Mouse (Mus musculus) monocyte, adult 5-6 weeks (primary cell): Measurements from ENCODE around the gene Gm973. TPM values are rescaled to one million over a fixed set of nuclear protein-coding genes. Genes with fewer than 3 reads are reported as not detected.

Experiments
- ATAC-seq: fragments of 153-309, 156-312 bp; replicated peaks from 2 replicates; pipeline ENCODE4 v1.8.0; 2017; ENCODE audit warnings: mild to moderate bottlenecking; ENCODE audit not compliant: low TSS enrichment, insufficient number of reproducible peaks, severe bottlenecking, poor library complexity, low FRiP score
- total RNA-seq: library from RNA; stranded (forward); fragments of 200-1000, 200-491, 200-594 nt; gene quantifications from 3 replicates; pipeline ENCODE4 v1.2.3, GENCODE M21; 2017

Gene Gm973
- total RNA-seq, 1 experiment from 2014 or later, result 2.4 TPM

DNA sequence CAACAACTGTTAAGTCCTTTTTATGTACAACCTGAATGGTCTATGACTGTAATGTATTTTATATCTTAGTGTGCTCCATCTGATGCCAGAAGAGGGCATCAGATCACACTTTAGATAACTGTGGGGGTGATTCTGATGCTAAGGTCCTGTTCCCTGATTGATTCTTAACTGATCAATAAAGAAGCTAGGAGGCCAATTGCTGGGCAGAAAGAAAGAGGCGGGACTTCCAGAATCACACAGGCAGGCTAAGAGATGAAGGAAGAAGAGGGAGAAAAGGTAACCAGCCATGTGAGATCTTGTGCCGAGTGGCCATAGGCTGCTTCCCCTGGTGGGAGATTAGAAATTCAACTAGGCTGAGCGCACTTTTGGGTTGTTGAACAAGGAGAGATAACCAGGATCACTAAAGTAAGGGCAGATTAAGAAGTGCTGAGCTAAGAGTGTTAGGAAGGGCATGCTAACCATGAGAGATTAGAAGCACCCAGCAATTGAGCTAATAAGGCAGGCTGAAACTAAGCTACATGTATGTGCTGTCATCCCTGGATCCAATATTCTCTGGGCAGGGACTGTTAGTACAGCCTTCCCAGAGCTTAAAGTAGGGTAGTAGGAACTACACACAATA is 135.2 kb downstream of the Gm973 start:
- ATAC-seq, result no peak

- no peak for ATAC-seq
Observed at GRCm38 (mm10) chr1:59653243-59653911, 137.3 kb downstream of the Gm973 start.

GRCm38 (mm10) chr1:59656244-59657171 is 140.4 kb downstream of the Gm973 start:
- ATAC-seq, result no peak

- no peak for ATAC-seq
Observed at GRCm38 (mm10) chr1:59663456-59664135, 147.5 kb downstream of the Gm973 start.

- ATAC-seq, result no peak
Observed at GRCm38 (mm10) chr1:59668871-59669270, 152.8 kb downstream of the Gm973 start.

- ATAC-seq, result peak; percentile 49; the same call in 1 of the 2 replicates
Observed at GRCm38 (mm10) chr1:59669962-59670630, 154.0 kb downstream of the Gm973 start.

GRCm38 (mm10) chr1:59670641-59671168 is 154.6 kb downstream of the Gm973 start, which contains the start of gene Sumo1:
Sumo1 (minus strand) TSS chr1:59670834.
- ATAC-seq, result peak; percentile 95

DNA sequence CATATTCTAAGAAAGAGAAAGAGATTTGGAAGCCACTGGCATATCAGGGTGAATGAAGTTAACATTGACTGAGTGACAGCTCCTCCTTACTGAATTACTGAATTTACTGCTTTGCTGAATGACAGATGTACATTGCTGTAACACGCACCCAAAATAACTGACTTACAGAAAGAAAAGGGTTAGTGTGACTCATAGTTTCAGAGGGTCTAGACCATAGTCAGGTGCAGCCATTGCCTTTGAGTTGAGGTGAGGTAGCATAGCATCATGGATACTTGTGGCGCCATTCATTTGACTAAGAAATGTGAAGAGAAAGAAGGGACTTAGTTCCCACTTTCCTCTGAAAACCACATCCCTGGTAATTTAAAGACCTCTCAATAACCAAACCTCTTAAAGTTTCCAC is 157.6 kb downstream of the Gm973 start:
- ATAC-seq, result no peak

DNA sequence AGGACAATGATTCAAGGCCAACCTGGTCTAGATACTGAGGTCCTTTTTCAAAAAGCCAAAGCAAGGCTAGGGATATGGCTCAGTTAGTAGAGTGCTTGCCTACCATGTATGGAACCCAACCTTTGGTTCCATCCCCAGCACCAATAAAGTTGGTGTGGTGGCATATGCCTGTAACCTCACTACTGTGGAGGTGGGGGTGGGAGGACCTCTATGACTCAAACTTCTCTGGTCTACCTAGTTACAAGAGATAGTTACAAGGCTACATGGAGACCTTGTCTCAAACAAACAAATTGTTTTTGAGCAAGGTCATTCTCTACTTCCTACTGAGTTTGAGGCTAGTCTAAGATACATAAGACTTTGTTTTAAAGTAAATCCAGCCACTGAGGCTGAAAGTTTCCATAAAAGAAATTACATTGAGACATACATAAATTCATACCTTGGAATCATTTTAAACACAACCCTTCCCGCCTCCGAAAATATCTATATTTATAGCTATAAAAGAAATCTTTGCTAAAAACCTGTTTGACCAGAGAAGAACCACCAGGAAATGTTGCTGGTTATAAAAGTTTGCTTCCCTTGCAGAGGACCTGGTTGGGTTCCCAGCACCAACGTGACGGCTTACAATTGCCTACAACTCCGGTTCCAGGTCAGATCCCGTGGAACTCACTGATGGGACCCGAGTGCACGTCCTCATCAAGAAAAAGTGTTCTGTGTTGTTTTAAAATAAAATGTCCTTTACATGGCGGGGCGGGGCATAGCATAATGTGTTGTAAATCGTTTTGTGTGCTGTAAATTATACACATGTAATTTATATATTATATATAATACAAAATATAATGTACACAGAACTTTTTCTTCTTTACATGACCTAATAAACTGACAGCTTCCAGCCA is 168.1 kb downstream of the Gm973 start:
- ATAC-seq, result no peak

DNA sequence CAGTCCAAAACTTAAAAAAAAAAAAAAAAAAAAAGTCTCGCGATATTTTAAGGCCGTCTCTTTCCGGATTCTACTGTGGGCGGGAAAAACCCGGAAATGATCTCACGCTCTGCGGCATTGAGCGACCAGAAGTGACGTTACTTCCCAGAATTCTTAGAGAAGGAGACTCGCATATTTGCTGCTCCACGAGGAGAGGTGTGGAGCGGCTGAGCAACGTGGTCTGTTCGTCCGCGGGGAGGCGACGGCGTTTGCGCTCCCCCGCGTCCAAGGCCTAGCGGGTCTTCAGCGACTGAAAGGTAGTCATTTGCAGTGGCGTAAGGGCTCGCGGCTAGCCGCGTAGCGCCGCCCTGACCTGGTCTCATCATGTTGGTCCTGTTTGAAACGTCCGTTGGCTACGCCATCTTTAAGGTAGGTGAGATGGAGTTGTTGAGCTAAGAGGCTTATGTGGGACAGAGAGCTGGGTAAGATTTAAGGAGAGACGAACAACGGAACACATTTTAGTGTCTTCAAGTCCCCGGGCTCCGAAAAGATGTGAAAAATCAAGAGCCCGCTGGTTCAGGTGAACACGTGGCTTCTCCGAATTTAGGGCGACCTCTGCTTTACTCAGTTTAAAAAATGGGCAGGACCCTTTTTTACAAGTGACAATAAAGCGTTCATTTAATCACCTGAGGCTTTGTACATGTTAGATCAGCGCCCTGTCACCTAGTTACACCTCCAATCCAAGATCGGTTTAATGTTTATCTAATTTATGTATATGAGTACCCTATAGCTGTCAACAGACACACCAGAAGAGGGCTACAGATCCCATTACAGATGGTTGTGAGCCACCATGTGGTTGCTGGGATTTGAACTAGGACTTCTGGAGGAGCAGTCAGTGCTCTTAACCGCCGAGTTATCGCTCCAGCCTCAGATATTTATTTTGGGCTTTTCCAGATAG is 169.0 kb downstream of the Gm973 start, which contains the start of gene Nop58:
Gene Nop58 (plus strand): TSS at position 153 of the 937 bp plus-strand sequence.
- ATAC-seq, result peak; percentile 99

Other genes with a start within 250 kb of the Gm973 start
- gene Fzd7, start 33.8 kb upstream of the Gm973 start, total RNA-seq, result 12.6 to 14.3 TPM (median 13.2 TPM) in 3 replicates
- 166 to 204 TPM (median 186 TPM) in 3 replicates for gene Sumo1, start 154.6 kb downstream of the Gm973 start, total RNA-seq
- gene Nop58, start 168.7 kb downstream of the Gm973 start, total RNA-seq, result 252 to 325 TPM (median 279 TPM) in 3 replicates
- gene Bmpr2, start 247.1 kb downstream of the Gm973 start, total RNA-seq, result 26.9 to 32.0 TPM (median 27.5 TPM) in 3 replicates